Mouse (Mus musculus): Measurements from ENCODE around the gene Pou2f1. TPM values are rescaled to one million over a fixed set of nuclear protein-coding genes. Genes with fewer than 3 reads are reported as not detected.

Pou2f1 gene
- polyA plus RNA-seq, 1 experiment from 2014 or later: 15.7 TPM

- DNase-seq (ENCODE audit: low spot score): peak; percentile 79
Measured at GRCm38 (mm10) chr1:165848881-165849280, 153.6 kb downstream of the Pou2f1 start.

- no peak for DNase-seq (ENCODE audit: low spot score)
Measured at GRCm38 (mm10) chr1:165848417-165848816, 154.1 kb downstream of the Pou2f1 start.

- DNase-seq (ENCODE audit: low spot score): peak; percentile 79
Measured at GRCm38 (mm10) chr1:165845366-165845765, 157.1 kb downstream of the Pou2f1 start.

- peak; percentile 87 for DNase-seq (ENCODE audit: low spot score)
Measured at GRCm38 (mm10) chr1:165844956-165845355, 157.5 kb downstream of the Pou2f1 start.

- DNase-seq (ENCODE audit: low spot score): peak; percentile 80
Measured at GRCm38 (mm10) chr1:165844466-165844951, 158.0 kb downstream of the Pou2f1 start.

GRCm38 (mm10) chr1:165843586-165843985 is 158.9 kb downstream of the Pou2f1 start:
- DNase-seq (ENCODE audit: low spot score): peak; percentile 84

GRCm38 (mm10) chr1:165842170-165842569 is 160.3 kb downstream of the Pou2f1 start:
- no peak for DNase-seq (ENCODE audit: low spot score)

GRCm38 (mm10) chr1:165840548-165841230 is 161.8 kb downstream of the Pou2f1 start:
- peak; percentile 65 for DNase-seq (ENCODE audit: low spot score)

GRCm38 (mm10) chr1:165839201-165839600 is 163.3 kb downstream of the Pou2f1 start:
- DNase-seq (ENCODE audit: low spot score): no peak

- DNase-seq (ENCODE audit: low spot score): peak; percentile 63
Measured at GRCm38 (mm10) chr1:165837546-165837945, 164.9 kb downstream of the Pou2f1 start.

GRCm38 (mm10) chr1:165836461-165836860 is 166.0 kb downstream of the Pou2f1 start:
- DNase-seq (ENCODE audit: low spot score): no peak

- no peak for DNase-seq (ENCODE audit: low spot score)
Measured at GRCm38 (mm10) chr1:165834633-165834975, 167.9 kb downstream of the Pou2f1 start.

- DNase-seq (ENCODE audit: low spot score): no peak
Measured at GRCm38 (mm10) chr1:165833910-165834632, 168.4 kb downstream of the Pou2f1 start.

GRCm38 (mm10) chr1:165833244-165833643 is 169.2 kb downstream of the Pou2f1 start:
- no peak for DNase-seq (ENCODE audit: low spot score)

GRCm38 (mm10) chr1:165829890-165830289 is 172.6 kb downstream of the Pou2f1 start:
- DNase-seq (ENCODE audit: low spot score): no peak

- peak; percentile 54 for DNase-seq (ENCODE audit: low spot score)
Measured at GRCm38 (mm10) chr1:165828615-165829014, 173.9 kb downstream of the Pou2f1 start.

GRCm38 (mm10) chr1:165828173-165828572 is 174.3 kb downstream of the Pou2f1 start:
- DNase-seq (ENCODE audit: low spot score): no peak

GRCm38 (mm10) chr1:165822031-165822430 is 180.4 kb downstream of the Pou2f1 start:
- no peak for DNase-seq (ENCODE audit: low spot score)

- no peak for DNase-seq (ENCODE audit: low spot score)
Measured at GRCm38 (mm10) chr1:165819147-165819546, 183.3 kb downstream of the Pou2f1 start.

- no peak for DNase-seq (ENCODE audit: low spot score)
Measured at GRCm38 (mm10) chr1:165818145-165818860, 184.2 kb downstream of the Pou2f1 start.

GRCm38 (mm10) chr1:165817264-165817663 is 185.2 kb downstream of the Pou2f1 start:
- DNase-seq (ENCODE audit: low spot score): no peak

- peak; percentile 52 for DNase-seq (ENCODE audit: low spot score)
Measured at GRCm38 (mm10) chr1:165816391-165816790, 186.1 kb downstream of the Pou2f1 start.

All from thymus, postnatal 0 days (tissue).